Mouse (Mus musculus): ENCODE measurements around the gene Rbm8a. TPM values are rescaled to one million over a fixed set of nuclear protein-coding genes. Genes with fewer than 3 reads are reported as not detected.
A peak's percentile ranks its signal among the peaks of the same experiment; 100 is the strongest.

Rbm8a gene
- polyA plus RNA-seq, 1 experiment from 2014 or later, result 135 TPM

DNA sequence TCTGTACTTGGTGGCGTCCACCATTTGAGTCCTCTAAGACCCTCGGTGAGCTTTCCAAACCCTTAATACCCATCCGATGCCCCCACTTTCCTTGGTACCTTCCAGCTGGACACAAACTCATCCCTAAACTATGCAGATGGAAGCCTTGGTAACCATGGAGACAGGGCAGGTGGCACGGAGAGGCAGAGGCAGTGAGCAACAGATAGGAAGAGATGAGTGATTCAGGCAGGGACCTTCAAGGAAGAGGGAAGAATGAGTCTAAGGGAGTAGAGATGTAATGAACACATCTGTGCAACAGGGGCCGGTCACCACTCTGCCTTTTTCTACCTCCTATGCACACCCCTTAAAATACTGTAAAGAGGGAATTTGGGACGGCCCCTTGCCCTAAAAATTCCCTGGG, 34.1 kb upstream of the Rbm8a start:
- Histone ChIP-seq H3K27me3 (ENCODE audit: control insufficient read depth, insufficient read depth, low read depth, low read length) (peaks cover 22% of the 10 kb centered on the region), H3K9ac (ENCODE audit: low read length) (no peak overlapping the region), H3K9me3 (ENCODE audit: control insufficient read depth, low read length) (no peaks in the 10 kb centered on the region), H3K4me2 (ENCODE audit: low read depth, low read length) (no peak overlapping the region), H3K4me3 (ENCODE audit: low read length) (no peak overlapping the region; the same call in 1 of the 2 replicates), H3K36me3 (ENCODE audit: control insufficient read depth, insufficient read depth, low read length) (no peaks in the 10 kb centered on the region), H3K4me1 (replicated peaks; ENCODE audit: control insufficient read depth, insufficient read depth, low read length) (peaks cover 24% of the 10 kb centered on the region), H3K27ac (ENCODE audit: low read length) (no peak overlapping the region)
- WGBS, result 26% methylated on average over 6 of the region's 6 CpGs
- ATAC-seq (ENCODE audit: low read depth), result no peak

DNA sequence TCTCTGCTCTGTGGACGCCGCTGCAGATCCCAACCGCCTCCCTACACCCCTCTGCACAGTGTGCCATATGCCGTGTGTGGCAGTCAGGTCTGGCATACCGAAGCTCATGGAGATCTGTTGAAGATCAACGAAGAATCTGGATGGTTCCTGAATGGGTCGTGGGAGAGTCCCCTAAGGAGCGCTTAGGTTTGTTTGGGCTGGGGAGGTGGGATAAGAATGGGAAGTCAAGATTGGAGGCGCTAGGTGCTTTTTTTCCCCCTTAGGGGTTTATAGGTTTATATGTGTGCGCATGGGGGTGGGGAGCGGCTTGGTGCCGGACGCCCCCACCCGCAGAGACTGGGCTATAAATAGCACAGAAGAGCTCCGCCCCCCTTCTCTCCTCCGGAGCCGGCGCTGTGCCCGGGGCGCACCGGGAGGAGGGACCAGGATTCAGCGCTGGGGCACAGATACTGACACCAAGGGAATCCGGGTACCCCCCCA, 33.5 kb upstream of the Rbm8a start, which contains the start of gene Ankrd34a:
Gene Ankrd34a, plus strand, starts transcription at position 409 of the 480 bp plus-strand sequence.
- 1% methylated on average over 22 of the region's 23 CpGs for WGBS
- no peak for ATAC-seq (ENCODE audit: low read depth)
- Histone ChIP-seq H3K9ac (ENCODE audit: low read length) (peak within 1 kb of the TSS; percentile 68), H3K27me3 (ENCODE audit: control insufficient read depth, insufficient read depth, low read depth, low read length) (peaks cover 22% of the 10 kb centered on the region), H3K4me3 (ENCODE audit: low read length) (peak within 1 kb of the TSS; percentile 56), H3K27ac (ENCODE audit: low read length) (no peak within 1 kb of the TSS; the same call in 1 of the 2 replicates), H3K4me2 (ENCODE audit: low read depth, low read length) (peak within 1 kb of the TSS; percentile 88), H3K9me3 (ENCODE audit: control insufficient read depth, low read length) (no peaks in the 10 kb centered on the region), H3K36me3 (ENCODE audit: control insufficient read depth, insufficient read depth, low read length) (no peaks in the 10 kb centered on the region), H3K4me1 (replicated peaks; ENCODE audit: control insufficient read depth, insufficient read depth, low read length) (peaks cover 24% of the 10 kb centered on the region)

DNA sequence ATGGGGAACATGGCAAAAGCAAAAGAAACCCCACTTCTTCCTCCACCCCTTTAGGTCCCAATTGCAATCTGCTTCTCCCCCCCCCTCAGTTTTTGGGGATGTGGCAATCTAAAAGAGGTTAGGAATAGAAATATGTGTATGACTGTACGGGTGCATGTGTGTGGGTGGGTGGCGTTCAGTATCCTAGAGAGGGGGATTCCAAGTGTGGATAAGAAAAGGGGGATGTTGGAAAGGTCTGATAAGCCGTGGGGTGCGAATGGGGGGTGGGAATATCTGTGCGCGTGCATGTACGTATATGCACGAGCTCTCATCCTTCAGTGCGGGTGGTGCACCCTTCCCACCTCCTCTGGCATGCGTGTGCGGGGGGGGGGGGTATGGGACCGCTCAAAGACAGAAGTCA, 32.9 kb upstream of the Rbm8a start:
- Histone ChIP-seq H3K4me2 (ENCODE audit: low read depth, low read length) (peak overlapping the region; percentile 88), H3K9me3 (ENCODE audit: control insufficient read depth, low read length) (no peaks in the 10 kb centered on the region), H3K36me3 (ENCODE audit: control insufficient read depth, insufficient read depth, low read length) (no peaks in the 10 kb centered on the region), H3K4me1 (replicated peaks; ENCODE audit: control insufficient read depth, insufficient read depth, low read length) (peaks cover 24% of the 10 kb centered on the region), H3K27me3 (ENCODE audit: control insufficient read depth, insufficient read depth, low read depth, low read length) (peaks cover 22% of the 10 kb centered on the region), H3K9ac (ENCODE audit: low read length) (peak overlapping the region; percentile 68), H3K27ac (ENCODE audit: low read length) (no peak overlapping the region), H3K4me3 (ENCODE audit: low read length) (peak overlapping the region; percentile 56)
- ATAC-seq (ENCODE audit: low read depth), result no peak
- 2% methylated on average over 11 of the region's 12 CpGs for WGBS

DNA sequence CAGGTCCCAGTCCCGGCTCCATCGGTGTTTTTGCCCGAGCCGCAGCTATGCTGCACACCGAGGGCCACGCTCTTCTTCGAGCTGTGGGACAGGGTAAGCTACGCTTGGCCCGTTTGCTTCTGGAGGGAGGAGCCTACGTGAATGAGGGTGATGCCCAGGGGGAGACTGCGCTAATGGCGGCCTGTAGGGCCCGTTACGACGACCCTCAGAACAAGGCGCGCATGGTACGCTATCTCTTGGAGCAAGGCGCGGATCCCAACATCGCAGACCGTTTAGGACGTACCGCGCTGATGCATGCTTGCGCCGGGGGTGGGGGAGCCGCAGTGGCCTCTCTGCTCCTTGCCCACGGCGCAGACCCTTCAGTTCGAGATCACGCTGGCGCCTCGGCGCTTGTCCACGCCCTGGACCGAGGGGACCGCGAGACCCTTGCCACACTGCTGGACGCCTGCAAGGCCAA, 32.3 kb upstream of the Rbm8a start:
- peaks cover 24% of the 10 kb centered on the region for H3K4me1 ChIP-seq (replicated peaks; ENCODE audit: control insufficient read depth, insufficient read depth, low read length)
- H3K4me2 ChIP-seq (ENCODE audit: low read depth, low read length), result peak overlapping the region; percentile 88
- peak overlapping the region; percentile 56 for H3K4me3 ChIP-seq (ENCODE audit: low read length)
- H3K9me3 ChIP-seq (ENCODE audit: control insufficient read depth, low read length), result no peaks in the 10 kb centered on the region
- H3K36me3 ChIP-seq (ENCODE audit: control insufficient read depth, insufficient read depth, low read length), result no peaks in the 10 kb centered on the region
- H3K27me3 ChIP-seq (ENCODE audit: control insufficient read depth, insufficient read depth, low read depth, low read length), result peaks cover 22% of the 10 kb centered on the region
- WGBS, result under 1% methylated on average over 40 of the region's 40 CpGs
- peak overlapping the region; percentile 68 for H3K9ac ChIP-seq (ENCODE audit: low read length)
- no peak for ATAC-seq (ENCODE audit: low read depth)
- peak overlapping the region; percentile 50 for H3K27ac ChIP-seq (ENCODE audit: low read length)

DNA sequence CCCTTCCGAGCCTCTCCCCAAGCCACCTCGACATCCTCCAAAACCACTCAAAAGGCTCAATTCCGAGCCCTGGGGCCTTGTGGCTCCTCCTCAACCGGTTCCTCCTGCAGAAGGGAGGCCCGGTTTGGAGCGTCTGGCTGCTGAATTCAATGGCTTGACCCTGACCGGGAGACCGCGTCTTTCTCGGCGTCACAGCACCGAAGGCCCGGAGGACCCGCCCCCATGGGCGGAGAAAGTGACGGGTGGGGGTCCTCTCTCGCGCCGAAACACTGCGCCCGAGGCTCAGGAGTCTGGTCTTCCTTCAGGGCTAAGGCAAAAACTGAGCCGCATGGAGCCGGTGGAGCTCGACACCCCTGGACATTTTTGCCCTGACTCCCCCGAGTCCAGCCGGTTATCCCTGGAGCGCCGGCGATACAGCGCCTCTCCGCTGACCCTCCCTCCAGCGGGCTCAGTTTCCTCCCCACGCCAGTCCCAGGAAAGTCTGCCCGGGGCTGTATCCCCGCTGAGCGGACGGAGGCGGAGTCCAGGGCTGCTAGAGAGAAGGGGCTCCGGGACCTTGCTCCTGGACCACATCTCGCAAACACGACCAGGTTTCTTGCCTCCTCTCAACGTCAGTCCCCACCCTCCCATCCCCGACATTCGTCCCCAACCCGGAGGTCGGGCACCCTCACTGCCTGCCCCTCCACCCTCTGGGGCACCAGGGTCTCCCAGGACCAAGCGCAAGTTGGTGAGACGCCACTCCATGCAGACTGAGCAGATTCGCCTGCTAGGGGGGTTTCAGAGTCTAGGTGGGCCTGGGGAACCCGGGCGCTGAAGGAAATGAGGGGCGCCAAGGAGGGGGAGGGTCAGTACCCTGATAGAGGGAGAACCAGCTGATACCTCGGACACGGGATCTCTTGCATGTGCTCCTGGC, 31.3 kb upstream of the Rbm8a start:
- no peaks in the 10 kb centered on the region for H3K9me3 ChIP-seq (ENCODE audit: control insufficient read depth, low read length)
- WGBS, result 2% methylated on average over 52 of the region's 54 CpGs
- no peaks in the 10 kb centered on the region for H3K36me3 ChIP-seq (ENCODE audit: control insufficient read depth, insufficient read depth, low read length)
- H3K9ac ChIP-seq (ENCODE audit: low read length), result peak overlapping the region; percentile 68
- H3K4me1 ChIP-seq (replicated peaks; ENCODE audit: control insufficient read depth, insufficient read depth, low read length), result peaks cover 25% of the 10 kb centered on the region
- H3K4me3 ChIP-seq (ENCODE audit: low read length), result peak overlapping the region; percentile 56
- ATAC-seq (ENCODE audit: low read depth), result peak; percentile 17; the same call in 1 of the 2 replicates
- peak overlapping the region; percentile 50 for H3K27ac ChIP-seq (ENCODE audit: low read length)
- peaks cover 22% of the 10 kb centered on the region for H3K27me3 ChIP-seq (ENCODE audit: control insufficient read depth, insufficient read depth, low read depth, low read length)
- H3K4me2 ChIP-seq (ENCODE audit: low read depth, low read length), result peak overlapping the region; percentile 88

DNA sequence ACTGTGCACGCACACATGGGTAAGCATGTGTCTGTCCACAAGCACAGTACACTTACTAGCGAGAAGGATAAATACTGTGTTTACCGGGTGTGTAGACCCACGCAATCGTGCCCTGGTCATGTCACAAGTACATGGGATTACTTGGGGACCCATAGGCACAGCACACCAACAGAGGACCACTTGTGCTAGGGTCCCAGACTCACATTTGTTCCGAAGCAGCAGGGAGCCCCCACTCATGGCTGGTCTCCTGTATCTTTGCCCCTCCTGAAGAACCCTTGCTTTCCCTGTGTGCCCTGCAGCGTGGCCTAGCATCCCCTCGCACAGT, 30.7 kb upstream of the Rbm8a start:
- Histone ChIP-seq H3K27ac (ENCODE audit: low read length) (no peak overlapping the region), H3K4me1 (replicated peaks; ENCODE audit: control insufficient read depth, insufficient read depth, low read length) (peaks cover 26% of the 10 kb centered on the region), H3K4me3 (ENCODE audit: low read length) (no peak overlapping the region), H3K9me3 (ENCODE audit: control insufficient read depth, low read length) (no peaks in the 10 kb centered on the region), H3K27me3 (ENCODE audit: control insufficient read depth, insufficient read depth, low read depth, low read length) (peaks cover 22% of the 10 kb centered on the region), H3K4me2 (ENCODE audit: low read depth, low read length) (no peak overlapping the region), H3K36me3 (ENCODE audit: control insufficient read depth, insufficient read depth, low read length) (no peaks in the 10 kb centered on the region), H3K9ac (ENCODE audit: low read length) (no peak overlapping the region)
- ATAC-seq (ENCODE audit: low read depth), result no peak
- WGBS, result 63% methylated on average over 8 of the region's 8 CpGs

DNA sequence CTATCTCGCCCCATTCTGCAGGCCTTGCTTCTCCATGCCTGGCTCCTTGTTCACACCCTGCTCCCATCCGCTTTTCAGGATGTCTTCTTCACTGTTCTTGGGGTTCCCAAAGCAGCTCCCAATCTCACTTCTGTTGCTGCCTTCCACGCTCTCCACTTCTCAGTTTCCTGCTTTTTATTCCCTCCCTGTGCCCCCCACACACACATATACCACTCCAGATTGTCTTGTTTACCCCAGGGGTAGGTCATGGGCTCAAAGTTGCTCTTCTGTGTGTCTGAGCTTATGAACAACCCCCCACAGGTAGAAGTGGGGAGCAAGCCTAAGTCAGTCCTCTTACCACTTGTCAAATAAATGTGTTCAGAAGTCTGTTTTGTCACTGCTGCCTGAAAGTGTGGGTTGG, 30.3 kb upstream of the Rbm8a start:
- peaks cover 22% of the 10 kb centered on the region for H3K27me3 ChIP-seq (ENCODE audit: control insufficient read depth, insufficient read depth, low read depth, low read length)
- no peak overlapping the region for H3K4me3 ChIP-seq (ENCODE audit: low read length)
- H3K4me1 ChIP-seq (replicated peaks; ENCODE audit: control insufficient read depth, insufficient read depth, low read length), result peaks cover 27% of the 10 kb centered on the region
- ATAC-seq (ENCODE audit: low read depth), result no peak
- 76% methylated on average over 3 of the region's 3 CpGs for WGBS
- no peak overlapping the region for H3K4me2 ChIP-seq (ENCODE audit: low read depth, low read length)
- no peaks in the 10 kb centered on the region for H3K9me3 ChIP-seq (ENCODE audit: control insufficient read depth, low read length)
- H3K27ac ChIP-seq (ENCODE audit: low read length), result no peak overlapping the region
- H3K9ac ChIP-seq (ENCODE audit: low read length), result no peak overlapping the region
- no peaks in the 10 kb centered on the region for H3K36me3 ChIP-seq (ENCODE audit: control insufficient read depth, insufficient read depth, low read length)

DNA sequence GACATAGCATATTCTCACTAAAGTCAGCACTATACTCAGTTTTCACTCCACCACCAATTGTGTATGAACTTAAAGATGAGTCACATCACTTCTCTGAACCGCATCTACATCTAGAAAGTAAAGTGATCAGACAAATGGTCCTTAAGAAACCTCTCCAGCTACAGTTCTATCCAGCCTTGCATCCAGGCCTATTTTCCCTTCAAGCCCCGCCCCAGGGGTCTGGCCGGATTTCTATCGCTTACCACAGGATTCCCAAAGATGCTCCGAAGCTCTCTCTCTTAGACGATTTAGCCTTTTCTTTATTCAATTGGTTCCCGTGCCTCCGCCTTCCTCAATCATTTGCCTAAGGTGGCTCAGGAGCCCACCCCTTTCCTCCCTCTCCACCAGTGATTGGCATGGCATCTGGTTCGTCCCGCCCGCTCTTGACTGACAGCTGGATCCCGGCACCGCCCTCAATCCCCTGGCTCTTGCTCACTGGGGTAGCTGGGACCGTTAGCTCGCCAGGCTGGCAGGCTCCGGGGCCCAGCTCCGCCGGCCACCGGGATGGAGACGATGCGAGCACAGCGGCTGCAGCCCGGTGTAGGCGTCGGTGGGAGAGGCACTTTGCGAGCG, 29.0 kb upstream of the Rbm8a start, which contains the start of gene Lix1l:
Gene Lix1l, plus strand, starts transcription at position 511 of the 612 bp plus-strand sequence.
- peak; percentile 95 for ATAC-seq (ENCODE audit: low read depth)
- Histone ChIP-seq H3K9ac (ENCODE audit: low read length) (peak within 1 kb of the TSS; percentile 82), H3K4me3 (ENCODE audit: low read length) (peak within 1 kb of the TSS; percentile 70), H3K27ac (ENCODE audit: low read length) (peak within 1 kb of the TSS; percentile 98), H3K4me1 (replicated peaks; ENCODE audit: control insufficient read depth, insufficient read depth, low read length) (peaks cover 27% of the 10 kb centered on the region), H3K27me3 (ENCODE audit: control insufficient read depth, insufficient read depth, low read depth, low read length) (peaks cover 14% of the 10 kb centered on the region), H3K4me2 (ENCODE audit: low read depth, low read length) (peak within 1 kb of the TSS; percentile 69), H3K9me3 (ENCODE audit: control insufficient read depth, low read length) (no peaks in the 10 kb centered on the region), H3K36me3 (ENCODE audit: control insufficient read depth, insufficient read depth, low read length) (no peaks in the 10 kb centered on the region)
- WGBS, result under 1% methylated on average over 27 of the region's 27 CpGs

DNA sequence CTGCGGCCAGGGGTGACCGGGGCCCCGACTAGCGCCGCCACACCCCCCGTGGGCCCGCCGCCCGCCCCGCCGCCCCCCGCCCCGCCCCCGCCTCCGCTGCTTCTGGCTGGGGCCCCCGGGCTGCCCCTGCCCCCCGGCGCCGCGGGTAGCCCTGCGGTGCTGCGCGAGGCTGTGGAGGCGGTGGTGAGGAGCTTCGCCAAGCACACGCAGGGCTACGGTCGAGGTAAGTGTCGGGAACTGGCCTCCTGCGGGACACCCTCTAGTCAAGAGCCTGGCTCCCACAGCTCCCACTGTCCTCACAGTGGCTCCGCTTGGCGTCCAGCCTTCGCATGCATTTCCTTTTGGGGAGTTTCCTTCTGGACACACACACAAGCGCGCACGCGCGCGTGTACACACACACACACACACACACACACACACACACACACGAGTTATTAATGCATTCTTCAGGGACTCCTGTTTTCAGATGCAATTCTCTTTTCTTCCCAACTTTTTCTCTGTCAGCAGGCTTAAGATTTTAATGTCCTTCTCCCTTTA, 28.4 kb upstream of the Rbm8a start:
- peak overlapping the region; percentile 82 for H3K9ac ChIP-seq (ENCODE audit: low read length)
- peaks cover 27% of the 10 kb centered on the region for H3K4me1 ChIP-seq (replicated peaks; ENCODE audit: control insufficient read depth, insufficient read depth, low read length)
- WGBS, result 5% methylated on average over 14 of the region's 40 CpGs
- peak overlapping the region; percentile 70 for H3K4me3 ChIP-seq (ENCODE audit: low read length)
- peak; percentile 69 for ATAC-seq (ENCODE audit: low read depth)
- peaks cover 13% of the 10 kb centered on the region for H3K27me3 ChIP-seq (ENCODE audit: control insufficient read depth, insufficient read depth, low read depth, low read length)
- H3K4me2 ChIP-seq (ENCODE audit: low read depth, low read length), result peak overlapping the region; percentile 69
- H3K36me3 ChIP-seq (ENCODE audit: control insufficient read depth, insufficient read depth, low read length), result no peaks in the 10 kb centered on the region
- H3K27ac ChIP-seq (ENCODE audit: low read length), result peak overlapping the region; percentile 98
- H3K9me3 ChIP-seq (ENCODE audit: control insufficient read depth, low read length), result no peaks in the 10 kb centered on the region
